Mouse (Mus musculus) heart, embryonic 10.5 days (tissue): ENCODE measurements around the gene Pld2. TPM values are rescaled to one million over a fixed set of nuclear protein-coding genes. Genes with fewer than 3 reads are reported as not detected.
"Not testable (repeated sequence)": the region's sequence is repeated elsewhere in the genome, so short reads cannot be mapped to it uniquely, and the experiment has no call there.

ENCODE experiments used
- DNase-seq: peaks from one replicate; pipeline ENCODE4 v3.0.0-alpha.2; 2017; ENCODE audit warnings: low spot score
- H3K27ac ChIP-seq: fragments of 300-500 bp; sonication (generic); 2 replicates; pipeline ENCODE4 v1.5.1; 2016; ENCODE audit warnings: mild to moderate bottlenecking
- H3K27me3 ChIP-seq: fragments of 300-500 bp; sonication (generic); 2 replicates; pipeline ENCODE4 v1.6.1; 2016; ENCODE audit warnings: mild to moderate bottlenecking; ENCODE audit not compliant: poor library complexity, insufficient read depth, severe bottlenecking
- H3K36me3 ChIP-seq: fragments of 300-500 bp; sonication (generic); 2 replicates; pipeline ENCODE4 v1.6.1; 2016; ENCODE audit warnings: mild to moderate bottlenecking, moderate library complexity
- H3K4me1 ChIP-seq: fragments of 300-500 bp; sonication (generic); 2 replicates; pipeline ENCODE4 v1.6.1; 2016; ENCODE audit warnings: mild to moderate bottlenecking
- H3K4me3 ChIP-seq: fragments of 300-500 bp; sonication (generic); 2 replicates; pipeline ENCODE4 v1.5.1; 2016; ENCODE audit warnings: mild to moderate bottlenecking, moderate library complexity
- H3K9me3 ChIP-seq: fragments of 300-500 bp; sonication (generic); 2 replicates; pipeline ENCODE4 v1.6.1; 2016; ENCODE audit warnings: mild to moderate bottlenecking, moderate library complexity
- WGBS: fragments of 180-500 bp; shearing (Covaris S2); methylation state at CpG from one replicate; pipeline ENCODE4 v1.1.7; 2016; 5-methylcytosine and 5-hydroxymethylcytosine counted together
- polyA plus RNA-seq: library from polyadenylated mRNA; unstranded; fragments of >200 nt; fragmentation: Nextera tagmentation; extraction: Ambion mirVana; gene quantifications from 2 replicates; pipeline ENCODE4 v1.2.1, GENCODE M21; 2016

The Pld2 gene
- polyA plus RNA-seq, 1 experiment from 2014 or later, result 9.4 TPM

DNA sequence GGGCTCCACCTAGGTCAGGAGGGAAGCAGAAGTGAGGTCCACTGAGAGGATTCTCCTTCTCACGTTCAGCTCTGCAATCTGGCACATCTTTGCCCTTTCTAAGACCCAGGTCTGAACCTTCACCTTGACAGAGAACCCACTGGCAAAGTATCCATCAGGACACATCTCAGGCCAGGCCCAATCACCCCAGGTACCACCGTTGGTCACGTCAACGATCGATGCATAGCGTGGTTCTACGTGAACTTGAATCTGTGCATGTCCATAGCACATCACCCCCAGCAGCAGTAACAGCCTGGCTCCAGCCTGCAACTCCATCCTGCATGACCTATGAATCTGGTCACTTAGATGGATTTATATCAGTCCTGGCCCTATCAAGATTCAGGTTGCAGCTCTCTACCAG is 25.6 kb upstream of the Pld2 start, which contains the start of gene Vmo1:
TSS of gene Vmo1 (minus strand) at position 329 of the 400 bp plus-strand sequence.
- no peaks in the 10 kb centered on the region for H3K9me3 ChIP-seq
- no peaks in the 10 kb centered on the region for H3K36me3 ChIP-seq
- no peak for DNase-seq
- H3K4me1 ChIP-seq, result peaks cover 8% of the 10 kb centered on the region
- H3K27me3 ChIP-seq, result peaks cover 22% of the 10 kb centered on the region
- no peak within 1 kb of the TSS for H3K4me3 ChIP-seq
- 88% methylated on average over 7 of the region's 7 CpGs for WGBS
- H3K27ac ChIP-seq, result no peak within 1 kb of the TSS

DNA sequence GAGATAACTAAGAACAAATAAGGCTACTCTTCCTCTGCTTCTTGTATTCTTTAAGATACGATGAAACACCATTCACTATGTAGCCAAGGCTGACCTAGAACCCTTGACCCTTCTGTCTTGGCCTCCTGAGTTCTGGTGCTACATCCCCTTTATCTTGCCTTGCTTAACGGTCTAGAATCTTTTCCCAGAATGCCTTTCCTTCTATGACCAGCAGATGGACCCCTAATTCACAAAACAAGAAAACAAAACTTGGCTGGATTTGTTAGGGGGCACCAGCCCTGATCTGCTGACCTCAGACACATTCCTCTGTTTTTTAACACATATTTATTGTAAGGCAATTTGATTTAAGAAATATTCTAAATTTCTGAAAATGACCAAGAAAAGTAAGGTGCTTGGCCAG is 23.5 kb upstream of the Pld2 start:
- Histone ChIP-seq H3K27me3 (peaks cover 22% of the 10 kb centered on the region; the same call in 1 of the 2 replicates), H3K9me3 (no peaks in the 10 kb centered on the region), H3K4me1 (peaks cover 17% of the 10 kb centered on the region), H3K27ac (no peak overlapping the region), H3K4me3 (no peak overlapping the region), H3K36me3 (no peaks in the 10 kb centered on the region)
- no peak for DNase-seq
- 30% methylated on average over 2 of the region's 2 CpGs for WGBS

DNA sequence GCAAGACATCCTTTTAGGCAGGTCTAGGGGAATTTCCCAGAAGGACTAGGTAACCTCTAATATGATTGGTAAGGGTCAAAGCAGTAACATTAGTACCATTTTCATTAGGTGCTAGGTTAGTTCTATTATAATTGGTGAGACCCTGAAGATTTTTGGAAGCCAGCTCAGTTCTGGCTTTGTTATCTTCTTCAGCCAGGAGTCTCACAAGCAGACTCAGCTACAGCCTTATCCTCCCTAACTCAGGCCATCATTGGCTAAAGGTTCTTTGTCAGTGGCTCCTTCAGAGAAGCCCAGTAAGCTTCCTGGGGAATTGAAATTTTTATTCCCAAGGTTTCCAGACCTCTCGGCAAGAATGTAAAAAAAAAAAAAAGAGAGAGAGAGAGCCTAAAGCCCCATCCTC is 21.4 kb upstream of the Pld2 start:
- no peaks in the 10 kb centered on the region for H3K36me3 ChIP-seq
- peaks cover 17% of the 10 kb centered on the region for H3K4me1 ChIP-seq
- no peak overlapping the region for H3K4me3 ChIP-seq
- WGBS, result 58% methylated on average over 1 of the region's 1 CpGs
- H3K9me3 ChIP-seq, result no peaks in the 10 kb centered on the region
- no peak for DNase-seq
- H3K27ac ChIP-seq, result no peak overlapping the region
- H3K27me3 ChIP-seq, result peaks cover 17% of the 10 kb centered on the region; the same call in 1 of the 2 replicates

DNA sequence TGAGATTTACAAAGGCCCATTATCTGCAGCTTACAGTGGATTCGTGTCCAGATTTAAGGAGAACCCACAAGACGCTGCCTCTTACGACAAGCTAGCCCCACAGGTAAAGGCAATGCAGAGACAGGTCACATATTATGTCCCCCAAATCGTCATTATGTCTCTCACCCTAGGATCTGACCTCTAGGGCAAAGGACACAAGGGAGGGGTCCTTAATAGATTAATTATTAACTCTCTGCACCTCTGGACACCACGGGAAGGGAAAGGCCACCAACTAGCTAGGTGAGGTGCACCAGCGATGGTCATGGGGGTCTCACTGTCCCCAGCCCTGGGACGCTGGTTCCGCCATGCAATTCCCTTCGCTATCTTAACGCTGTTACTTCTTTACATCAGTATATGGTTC is 20.9 kb upstream of the Pld2 start, which contains the start of gene Gltpd2:
TSS of gene Gltpd2 (plus strand) at position 274 of the 400 bp plus-strand sequence.
- WGBS, result 78% methylated on average over 10 of the region's 10 CpGs
- Histone ChIP-seq H3K4me1 (peaks cover 14% of the 10 kb centered on the region), H3K9me3 (no peaks in the 10 kb centered on the region), H3K4me3 (peak within 1 kb of the TSS; percentile 53), H3K27ac (peak within 1 kb of the TSS; percentile 86), H3K36me3 (no peaks in the 10 kb centered on the region), H3K27me3 (peaks cover 13% of the 10 kb centered on the region; the same call in 1 of the 2 replicates)
- DNase-seq, result no peak

DNA sequence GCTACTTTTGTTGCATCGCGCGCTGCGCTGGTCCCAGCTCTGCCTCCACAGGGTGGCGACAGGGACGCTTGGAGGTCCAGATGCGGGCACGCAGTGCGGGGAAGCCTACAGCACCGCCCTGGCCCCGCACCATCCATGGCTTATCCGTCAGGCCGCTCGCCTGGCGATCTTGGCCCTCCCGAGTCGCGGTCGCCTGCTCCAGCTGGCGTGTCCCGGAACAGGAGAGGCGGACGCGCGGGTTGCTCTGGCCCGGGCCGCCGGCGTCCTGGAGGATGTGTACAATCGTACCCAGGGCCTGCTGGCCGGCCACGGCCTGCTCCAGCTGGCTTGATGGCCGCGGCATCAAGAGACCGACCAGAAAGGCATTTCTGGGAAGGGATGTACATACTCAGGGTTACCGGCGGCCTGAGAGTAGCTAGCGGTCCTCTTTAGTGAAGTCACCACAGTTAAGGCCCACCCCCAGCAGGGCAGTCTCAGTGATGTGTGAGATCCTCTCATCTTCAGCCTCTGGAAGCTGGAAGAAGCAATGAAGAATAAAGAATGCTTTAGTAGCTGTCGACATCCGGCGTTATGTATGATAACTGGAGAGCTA is 19.6 kb upstream of the Pld2 start:
- H3K27ac ChIP-seq, result peak overlapping the region; percentile 86
- WGBS, result 5% methylated on average over 41 of the region's 41 CpGs

DNA sequence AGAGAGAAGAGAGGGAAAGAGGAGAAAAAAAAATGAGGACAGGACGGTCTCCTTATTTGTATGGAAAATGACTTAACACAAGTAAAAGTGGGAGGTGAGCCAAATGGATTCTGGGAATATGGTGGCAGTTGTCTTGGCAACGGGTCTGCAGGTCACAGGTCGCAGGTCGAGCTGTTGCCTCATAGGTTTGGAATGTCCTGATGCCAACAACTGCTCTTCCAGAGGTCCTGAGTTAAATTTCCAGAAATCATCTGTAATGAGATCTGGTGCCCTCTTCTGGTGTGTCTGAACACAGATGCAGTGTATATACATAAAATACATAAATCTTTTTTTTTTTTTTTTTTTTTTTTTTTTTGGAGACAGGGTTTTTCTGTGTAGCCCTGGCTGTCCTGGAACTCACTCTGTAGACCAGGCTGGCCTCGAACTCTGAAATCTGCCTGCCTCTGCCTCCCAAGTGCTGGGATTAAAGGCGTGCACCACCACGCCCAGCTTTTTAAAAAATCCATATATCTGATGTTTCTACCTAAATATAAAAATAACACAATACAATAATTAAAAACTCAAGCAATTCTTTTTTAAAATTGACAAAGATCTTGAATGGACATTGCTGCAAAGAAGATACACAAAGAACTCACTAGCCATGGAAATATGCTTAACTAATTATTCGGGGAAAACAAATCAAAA is 16.4 kb upstream of the Pld2 start:
- Histone ChIP-seq H3K4me1 (peaks cover 24% of the 10 kb centered on the region), H3K36me3 (peaks cover 25% of the 10 kb centered on the region), H3K27me3 (peaks cover 13% of the 10 kb centered on the region; the same call in 1 of the 2 replicates)
- not testable (repeated sequence) for H3K27ac ChIP-seq, H3K9me3 ChIP-seq, DNase-seq, H3K4me3 ChIP-seq
- 85% methylated on average over 8 of the region's 8 CpGs for WGBS

More for the DNA sequence above, 19.6 kb upstream of the Pld2 start:
- Histone ChIP-seq H3K36me3 (no peaks in the 10 kb centered on the region), H3K4me3 (peak overlapping the region; percentile 53), H3K4me1 (peaks cover 14% of the 10 kb centered on the region), H3K9me3 (no peaks in the 10 kb centered on the region), H3K27me3 (peaks cover 13% of the 10 kb centered on the region; the same call in 1 of the 2 replicates)
- no peak for DNase-seq

DNA sequence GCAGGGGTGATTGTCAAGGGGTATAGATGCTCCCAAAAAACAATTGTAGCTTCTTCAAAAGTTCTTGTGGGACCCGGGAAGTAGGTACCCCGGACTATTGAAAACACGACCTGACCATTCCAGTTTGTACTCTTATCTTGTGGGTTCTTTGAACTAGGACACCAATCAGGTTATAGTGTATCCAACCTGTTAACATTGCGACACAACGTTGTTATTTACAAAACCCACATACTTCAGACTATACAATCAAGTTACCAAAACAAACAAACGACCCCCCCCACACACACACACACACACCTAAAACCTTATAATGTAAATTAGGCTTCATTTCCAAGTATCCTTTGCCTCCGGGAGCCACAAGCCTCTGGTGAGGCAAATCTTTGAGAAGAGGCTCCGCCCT is 15.1 kb upstream of the Pld2 start:
- H3K4me1 ChIP-seq, result peaks cover 19% of the 10 kb centered on the region
- peak overlapping the region; percentile 69; the same call in 1 of the 2 replicates for H3K27ac ChIP-seq
- H3K4me3 ChIP-seq, result peak overlapping the region; percentile 89
- DNase-seq, result no peak
- peaks cover 2% of the 10 kb centered on the region; the same call in 1 of the 2 replicates for H3K27me3 ChIP-seq
- H3K36me3 ChIP-seq, result peaks cover 27% of the 10 kb centered on the region
- 6% methylated on average over 8 of the region's 8 CpGs for WGBS
- H3K9me3 ChIP-seq, result no peaks in the 10 kb centered on the region

DNA sequence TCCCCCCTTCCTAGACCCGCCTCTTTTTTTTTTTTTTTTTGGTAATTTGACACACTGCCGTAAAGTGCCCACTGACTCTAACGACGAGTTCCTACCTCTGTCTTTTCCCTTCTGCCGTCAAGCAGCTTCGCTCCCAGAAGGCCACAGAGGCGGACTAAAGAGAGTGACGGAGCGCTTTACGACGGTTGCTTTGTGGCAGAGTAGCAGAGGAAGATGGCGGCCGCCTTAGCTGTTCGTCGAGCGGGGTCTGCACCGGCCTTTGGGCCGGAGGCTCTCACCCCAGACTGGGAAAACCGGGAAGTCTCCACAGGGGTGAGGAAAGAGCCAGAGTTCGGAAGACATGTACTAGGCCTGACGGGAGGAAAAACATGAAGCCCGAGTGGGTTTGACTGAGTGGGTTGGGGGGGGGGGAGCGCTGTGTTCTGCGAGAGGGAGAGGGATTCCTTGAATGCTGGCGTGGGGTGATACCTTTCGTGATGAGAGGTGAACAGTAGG is 14.6 kb upstream of the Pld2 start, which contains the start of gene Psmb6:
TSS of gene Psmb6 (plus strand) at position 184 of the 495 bp plus-strand sequence.
- Histone ChIP-seq H3K27ac (peak within 1 kb of the TSS; percentile 90), H3K4me3 (peak within 1 kb of the TSS; percentile 89), H3K4me1 (peaks cover 15% of the 10 kb centered on the region), H3K9me3 (no peaks in the 10 kb centered on the region), H3K27me3 (no peaks in the 10 kb centered on the region), H3K36me3 (peaks cover 27% of the 10 kb centered on the region)
- WGBS, result 0% methylated on average over 25 of the region's 26 CpGs
- DNase-seq, result peak; percentile 99

DNA sequence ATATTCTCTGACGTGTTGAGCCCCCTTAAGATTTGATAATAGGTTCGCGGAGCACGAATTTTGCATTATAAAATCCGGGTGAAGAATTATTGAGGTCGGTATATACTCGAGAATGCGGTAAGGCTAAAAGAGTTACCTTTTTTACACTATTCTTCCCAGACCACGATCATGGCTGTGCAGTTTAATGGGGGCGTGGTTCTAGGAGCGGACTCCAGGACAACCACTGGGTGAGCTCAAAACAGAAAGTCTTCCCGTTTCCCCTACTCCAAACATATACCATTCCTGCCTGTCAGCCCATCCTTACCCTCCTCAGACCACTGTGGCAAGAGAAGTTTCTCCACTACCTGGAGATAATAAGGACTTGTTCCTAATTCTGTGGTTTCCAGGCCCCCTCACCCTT is 14.1 kb upstream of the Pld2 start:
- H3K4me3 ChIP-seq, result peak overlapping the region; percentile 89
- peaks cover 10% of the 10 kb centered on the region for H3K4me1 ChIP-seq
- DNase-seq, result no peak
- no peaks in the 10 kb centered on the region for H3K9me3 ChIP-seq
- WGBS, result 3% methylated on average over 12 of the region's 12 CpGs
- peaks cover 27% of the 10 kb centered on the region for H3K36me3 ChIP-seq
- H3K27ac ChIP-seq, result peak overlapping the region; percentile 90
- H3K27me3 ChIP-seq, result no peaks in the 10 kb centered on the region

DNA sequence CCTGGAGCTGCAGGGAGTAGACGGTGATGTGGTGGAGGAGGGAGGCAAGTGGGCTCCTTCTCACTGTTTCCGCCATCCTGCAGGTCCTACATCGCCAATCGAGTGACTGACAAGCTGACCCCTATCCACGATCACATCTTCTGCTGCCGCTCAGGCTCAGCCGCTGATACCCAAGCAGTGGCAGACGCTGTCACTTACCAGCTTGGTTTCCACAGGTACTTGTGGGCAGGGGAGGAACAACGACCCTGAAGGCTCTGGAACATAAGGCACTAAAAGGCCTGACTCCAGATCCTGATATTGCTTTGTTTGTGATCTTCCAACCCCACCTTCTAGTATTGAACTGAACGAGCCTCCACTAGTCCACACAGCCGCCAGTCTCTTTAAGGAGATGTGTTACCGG is 13.7 kb upstream of the Pld2 start:
- H3K27ac ChIP-seq, result peak overlapping the region; percentile 90; the same call in 1 of the 2 replicates
- peaks cover 10% of the 10 kb centered on the region for H3K4me1 ChIP-seq
- DNase-seq, result no peak
- H3K4me3 ChIP-seq, result peak overlapping the region; percentile 89
- H3K36me3 ChIP-seq, result peaks cover 27% of the 10 kb centered on the region
- no peaks in the 10 kb centered on the region for H3K27me3 ChIP-seq
- 88% methylated on average over 12 of the region's 12 CpGs for WGBS
- no peaks in the 10 kb centered on the region for H3K9me3 ChIP-seq

DNA sequence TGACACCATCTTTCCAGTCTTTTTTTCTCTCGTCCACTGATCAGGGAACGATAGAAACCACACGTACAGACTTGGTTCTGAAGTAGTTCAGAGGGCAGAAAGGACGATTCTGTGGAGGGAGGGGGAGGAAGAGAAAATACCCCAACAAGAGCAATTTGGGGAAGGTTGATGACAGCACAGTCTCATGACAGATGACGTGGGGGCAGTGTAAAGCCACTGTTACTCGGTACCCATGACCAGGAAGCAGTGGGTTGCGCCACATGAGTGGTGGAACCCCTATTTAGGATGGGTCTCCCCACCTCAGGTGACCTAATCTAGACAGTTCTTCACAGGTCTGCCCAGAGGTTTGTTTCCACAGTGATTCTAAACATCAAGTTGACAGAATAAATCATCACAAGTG is 11.3 kb upstream of the Pld2 start:
- H3K4me3 ChIP-seq, result no peak overlapping the region
- H3K27ac ChIP-seq, result no peak overlapping the region
- H3K27me3 ChIP-seq, result no peaks in the 10 kb centered on the region
- H3K9me3 ChIP-seq, result no peaks in the 10 kb centered on the region
- 84% methylated on average over 7 of the region's 7 CpGs for WGBS
- peaks cover 27% of the 10 kb centered on the region for H3K36me3 ChIP-seq
- peaks cover 10% of the 10 kb centered on the region for H3K4me1 ChIP-seq
- no peak for DNase-seq

DNA sequence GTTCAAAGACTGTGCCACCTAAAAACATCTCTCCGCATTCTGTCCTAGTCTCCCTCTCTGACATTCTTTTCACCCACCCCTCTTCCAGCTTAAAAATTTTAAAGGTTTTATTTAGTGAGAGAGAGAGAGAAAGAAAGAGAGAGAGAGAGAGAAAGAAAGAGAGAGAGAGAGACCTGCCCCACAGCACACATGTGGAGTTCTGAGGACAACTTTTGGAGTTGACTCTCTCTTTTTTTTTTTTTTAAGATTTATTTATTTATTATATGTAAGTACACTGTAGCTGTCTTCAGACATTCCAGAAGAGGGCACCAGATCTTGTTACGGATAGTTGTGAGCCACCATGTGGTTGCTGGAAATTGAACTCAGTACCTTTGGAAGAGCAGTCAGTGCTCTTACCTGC is 8.8 kb upstream of the Pld2 start:
- DNase-seq, H3K27ac ChIP-seq, H3K9me3 ChIP-seq, H3K4me1 ChIP-seq, H3K27me3 ChIP-seq, H3K4me3 ChIP-seq: not testable (repeated sequence)
- peaks cover 26% of the 10 kb centered on the region for H3K36me3 ChIP-seq
- WGBS, result 69% methylated on average over 2 of the region's 2 CpGs

DNA sequence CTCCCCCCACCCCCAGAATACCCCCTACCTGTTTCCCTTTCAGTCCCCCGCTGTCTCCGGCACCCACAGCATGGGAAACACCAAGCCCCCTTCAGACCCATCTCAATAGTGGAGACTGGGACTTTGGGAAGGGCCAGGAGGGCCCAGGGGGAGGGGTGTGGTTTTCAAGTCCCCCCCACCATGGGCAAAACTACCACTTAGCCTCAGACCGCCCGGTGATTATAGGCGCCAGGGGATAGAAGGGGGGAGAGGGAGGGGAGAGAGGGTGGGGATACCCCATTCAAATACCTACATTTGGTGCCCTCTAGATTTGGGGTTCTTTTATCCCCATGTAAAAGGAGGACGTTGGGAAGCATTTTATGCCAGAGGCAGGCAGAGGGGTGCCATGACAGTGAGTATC is 7.0 kb upstream of the Pld2 start, which contains the start of gene Gm40193:
TSS of gene Gm40193 (minus strand) at position 101 of the 400 bp plus-strand sequence.
- Histone ChIP-seq H3K9me3 (no peaks in the 10 kb centered on the region), H3K27me3 (no peaks in the 10 kb centered on the region), H3K36me3 (peaks cover 9% of the 10 kb centered on the region), H3K27ac (no peak within 1 kb of the TSS), H3K4me3 (no peak within 1 kb of the TSS), H3K4me1 (no peaks in the 10 kb centered on the region)
- no peak for DNase-seq
- WGBS, result 70% methylated on average over 6 of the region's 6 CpGs
